ENCODE assay signal across 23 mouse cellular contexts in the genomic region with DNA sequence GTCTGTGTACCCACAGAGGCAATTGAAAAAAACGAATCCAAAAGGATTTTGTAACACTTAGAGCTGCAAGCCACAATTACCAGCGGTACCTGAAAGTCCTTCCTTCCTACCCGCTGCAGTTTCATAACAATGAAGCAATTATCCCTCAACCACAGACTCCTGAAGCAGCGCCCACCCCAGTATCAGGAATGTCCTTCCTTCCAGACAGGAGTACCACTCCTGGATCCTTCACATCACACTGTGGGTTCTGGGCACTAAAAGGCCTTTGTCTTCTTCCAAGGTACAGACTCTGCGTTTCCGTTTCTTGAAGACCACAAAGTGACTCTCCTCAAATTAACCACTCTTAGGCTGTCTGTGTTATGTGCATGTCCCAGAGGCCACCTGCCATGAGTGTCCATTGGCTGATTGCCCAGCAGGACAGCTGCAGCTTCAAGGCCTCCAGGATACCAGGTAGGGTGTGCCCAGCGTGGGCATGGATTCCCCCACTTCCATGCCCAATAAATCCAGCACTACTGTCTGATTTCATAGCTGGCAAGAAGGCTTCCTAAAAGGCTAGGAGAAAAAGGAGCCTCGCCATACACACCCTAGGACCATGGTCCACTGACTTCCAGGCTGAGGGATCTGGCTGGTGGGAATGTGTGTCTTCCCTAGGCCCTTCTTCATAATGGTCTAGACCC. TPM values are rescaled to one million over a fixed set of nuclear protein-coding genes. Genes with fewer than 3 reads are reported as not detected.
DNase-seq lines count a peak whose midpoint lies in the region; ATAC-seq lines count a peak whose summit lies in the region.
"Had no signal": no experiment of that assay in that cellular context is flagged by ENCODE, and none has a peak within 500 bp of the region (broad histone marks: within the 10 kb centered on the region; RNA-seq: fewer than 3 reads in every experiment).

No protein-coding gene starts in this region.

- H3K4me3 ChIP-seq in erythroblast, embryonic 14.5 days (replicated peaks) = peak overlapping the region; percentile 60
- H3K4me3 ChIP-seq in lung, embryonic 15.5 days = no peak overlapping the region
- H3K4me3 ChIP-seq: forebrain, embryonic 13.5 days; layer of hippocampus, adult 2 months; limb, embryonic 15.5 days had no signal

- H3K9ac ChIP-seq in lung, embryonic 15.5 days = no peak overlapping the region
- H3K9ac ChIP-seq: forebrain, embryonic 13.5 days; limb, embryonic 15.5 days had no signal

- peaks cover 16% of the 10 kb centered on the region for H3K36me3 ChIP-seq in erythroblast, embryonic 14.5 days (ENCODE audit: control insufficient read depth)
- H3K36me3 ChIP-seq in lung, embryonic 15.5 days = no peaks in the 10 kb centered on the region
- H3K36me3 ChIP-seq: limb, embryonic 15.5 days had no signal

- H3K27ac ChIP-seq in lung, embryonic 15.5 days = peak overlapping the region; percentile 86
- H3K27ac ChIP-seq: forebrain, embryonic 13.5 days; layer of hippocampus, adult 2 months; limb, embryonic 15.5 days had no signal

- no peaks in the 10 kb centered on the region for H3K9me3 ChIP-seq in erythroblast, embryonic 14.5 days (ENCODE audit: control insufficient read depth, low read length)
- no peaks in the 10 kb centered on the region for H3K9me3 ChIP-seq in lung, embryonic 15.5 days
- H3K9me3 ChIP-seq: forebrain, embryonic 13.5 days; limb, embryonic 15.5 days had no signal

- 47% methylated on average over 8 of the region's 8 CpGs for WGBS in lung, embryonic 15.5 days

- peaks cover 95% of the 10 kb centered on the region for H3K4me1 ChIP-seq in erythroblast, embryonic 14.5 days (ENCODE audit: control insufficient read depth)
- H3K4me1 ChIP-seq in lung, embryonic 15.5 days = peaks cover 35% of the 10 kb centered on the region
- H3K4me1 ChIP-seq: forebrain, embryonic 13.5 days had no signal

- H3K27me3 ChIP-seq in erythroblast, embryonic 14.5 days (ENCODE audit: control insufficient read depth) = no peaks in the 10 kb centered on the region
- peaks cover 11% of the 10 kb centered on the region; the same call in 1 of the 2 replicates for H3K27me3 ChIP-seq in lung, embryonic 15.5 days
- H3K27me3 ChIP-seq: forebrain, embryonic 13.5 days; limb, embryonic 15.5 days; Patski had no signal

- ATAC-seq in erythroblast, adult 5-6 weeks (replicated peaks; ENCODE audit: low FRiP score, poor library complexity, severe bottlenecking) = no peak
- peak; percentile 62; the same call in 1 of the 2 replicates for ATAC-seq in lung, embryonic 15.5 days (ENCODE audit: borderline replicate concordance, extremely low read depth, low FRiP score, low TSS enrichment)
- peak; percentile 24; the same call in 1 of the 2 replicates for ATAC-seq in megakaryocyte, adult 5-6 weeks (ENCODE audit: poor library complexity, severe bottlenecking)
- ATAC-seq: forebrain, embryonic 13.5 days; Patski had no signal

- no peak for DNase-seq in lung, postnatal 14 days
- peak; percentile 78 for DNase-seq in MN1 (ENCODE audit: low spot score)
- DNase-seq in right cerebral cortex, postnatal 25 days = no peak
- no peak for DNase-seq in right cerebral cortex, postnatal 10 days (ENCODE audit: low spot score in 2 of 2)
- DNase-seq: adrenal gland, postnatal 14 days; cerebellum, adult 11 months; cerebellum, postnatal 14 days; embryo, embryonic 11 days; gastrocnemius, postnatal 10 days; heart, postnatal 10 days; kidney, adult 18-20 months; kidney, postnatal 14 days; layer of hippocampus, postnatal 36 days; retina, postnatal 1 day; thymus, postnatal 14 days had no signal

- no peak overlapping the region for H3K4me2 ChIP-seq in lung, embryonic 15.5 days
- H3K4me2 ChIP-seq: forebrain, embryonic 13.5 days; limb, embryonic 15.5 days had no signal

RNA-seq across cellular contexts. Expression of a gene that starts 32.2 kb away (rescaled TPM):
- 5.0 and 5.7 TPM in 2 replicates for polyA plus RNA-seq in erythroblast, embryonic 14.5 days (2012)
- 0.77 and 2.9 TPM in 2 replicates for total RNA-seq in erythroblast, adult 5-6 weeks (2015; ENCODE audit: low replicate concordance)
- total RNA-seq in erythroblast, adult 5-6 weeks (2017; ENCODE audit: low replicate concordance) = 2.0 and 3.4 TPM in 2 replicates
- 128 and 139 TPM in 2 replicates for polyA plus RNA-seq in lung, embryonic 15.5 days (2015; fragmentation: Nextera tagmentation; extraction: Ambion mirVana)
- total RNA-seq in megakaryocyte, adult 5-6 weeks (2015) = 16.2 and 17.2 TPM in 2 replicates
- 11.0 and 19.2 TPM in 2 replicates for total RNA-seq in megakaryocyte, adult 5-6 weeks (2017)
